Mouse (Mus musculus) bone marrow, adult 2 months (tissue): Measurements from ENCODE around the gene Set.
A peak's percentile ranks its signal among the peaks of the same experiment; 100 is the strongest.

Experiments
- CTCF ChIP-seq: fragments of 200-500 bp; IDR thresholded peaks from 2 replicates; pipeline ENCODE4 v1.5.1; 2011; ENCODE audit warnings: low read length, control low read depth; ENCODE audit not compliant: control insufficient read depth, insufficient read depth
- POLR2A ChIP-seq: fragments of 200-500 bp; IDR thresholded peaks from 2 replicates; pipeline ENCODE4 v1.6.1; 2011; ENCODE audit warnings: low read depth, mild to moderate bottlenecking, control low read depth, low read length, borderline replicate concordance; ENCODE audit not compliant: control insufficient read depth

GRCm38 (mm10) chr2:30095882-30096527 lies 38.8 kb downstream of the Set start:
- TF ChIP-seq CTCF (peak; percentile 80), POLR2A (no peak)
